Mouse (Mus musculus): Measurements from ENCODE around the gene Gm10799.
A peak's percentile ranks its signal among the peaks of the same experiment; 100 is the strongest.

DNA sequence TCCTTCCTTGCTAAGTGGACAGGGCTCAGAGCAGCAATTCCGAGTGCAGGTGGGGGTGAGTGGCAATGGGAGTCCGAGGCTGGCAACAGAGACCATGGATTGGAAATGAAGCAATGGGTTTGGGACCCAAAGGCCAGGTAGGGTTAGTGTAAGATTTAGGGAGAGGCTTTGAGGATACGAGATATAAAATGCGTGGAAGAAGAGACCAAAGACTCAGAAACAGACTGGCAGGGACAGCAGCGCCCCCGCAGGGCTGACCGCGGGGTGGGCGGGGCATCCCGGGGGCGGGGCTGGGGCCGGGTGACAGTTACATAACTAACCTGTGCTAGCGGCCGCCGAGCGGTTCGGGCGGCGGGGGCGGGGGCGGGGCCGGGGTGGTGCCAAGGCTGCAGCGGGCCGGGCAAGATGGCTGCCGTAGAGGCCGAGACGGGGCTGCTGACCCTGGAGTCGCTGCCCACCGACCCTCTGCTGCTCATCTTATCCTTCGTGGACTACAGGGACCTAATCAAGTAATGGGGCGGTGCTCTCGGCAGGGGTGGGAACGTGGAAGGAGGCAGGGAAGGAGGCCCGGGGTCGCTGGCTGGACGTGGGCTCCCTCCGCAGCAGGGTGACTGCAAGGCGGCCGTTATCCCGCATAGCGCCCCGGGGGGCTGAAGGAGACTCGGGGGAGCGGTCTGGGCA lies 40.8 kb downstream of the Gm10799 start, which contains the start of gene Fbxo3:
- TF ChIP-seq POLR2A (IDR thresholded peaks at IDR 0.05; ENCODE audit: borderline replicate concordance, low read depth, low read length) (0 out of 2 replicates have a peak, but pooled peaks have one; percentile 39), CTCF (IDR thresholded peaks at IDR 0.05; ENCODE audit: low read depth, low read length) (peak; percentile 23; the same call in 1 of the 2 replicates)
